Mouse (Mus musculus) G1E (cell line): ENCODE measurements around the gene Flt1.

Experiments used
- CTCF ChIP-seq: IDR thresholded peaks from 2 replicates; pipeline ENCODE4 v1.5.1; 2012; ENCODE audit warnings: low read depth, low read length, inconsistent platforms, mixed read lengths
- GATA1 ChIP-seq: IDR thresholded peaks from 2 replicates; pipeline ENCODE4 v1.6.1; 2012; ENCODE audit warnings: borderline replicate concordance, low read length, inconsistent platforms, mixed read lengths
- GATA2 ChIP-seq: IDR thresholded peaks from 2 replicates; pipeline ENCODE4 v1.6.1; 2012; ENCODE audit warnings: low read depth, low read length, inconsistent platforms, borderline replicate concordance
- POLR2AphosphoS5 ChIP-seq: IDR thresholded peaks from 2 replicates; pipeline ENCODE4 v1.6.1; 2012; ENCODE audit warnings: low read depth, low read length, inconsistent platforms; ENCODE audit not compliant: insufficient replicate concordance
- TAL1 ChIP-seq: conservative IDR thresholded peaks from 2 replicates; pipeline ENCODE4 v1.6.1; 2012; ENCODE audit warnings: low read depth, low read length, inconsistent platforms, mixed read lengths

- TF ChIP-seq CTCF = no peak
- no peak for TF ChIP-seq GATA1
- no peak for TF ChIP-seq GATA2
- TF ChIP-seq TAL1 = no peak
- TF ChIP-seq POLR2AphosphoS5 = no peak
These were observed 107.6 kb downstream of the Flt1 start for GRCm38 (mm10) chr5:147618243-147618642.
